Mouse (Mus musculus): ENCODE results near the gene Vmn1r239-ps.
"Not testable (repeated sequence)": the region's sequence is repeated elsewhere in the genome, so short reads cannot be mapped to it uniquely, and the experiment has no call there.

The Vmn1r239-ps gene

DNA sequence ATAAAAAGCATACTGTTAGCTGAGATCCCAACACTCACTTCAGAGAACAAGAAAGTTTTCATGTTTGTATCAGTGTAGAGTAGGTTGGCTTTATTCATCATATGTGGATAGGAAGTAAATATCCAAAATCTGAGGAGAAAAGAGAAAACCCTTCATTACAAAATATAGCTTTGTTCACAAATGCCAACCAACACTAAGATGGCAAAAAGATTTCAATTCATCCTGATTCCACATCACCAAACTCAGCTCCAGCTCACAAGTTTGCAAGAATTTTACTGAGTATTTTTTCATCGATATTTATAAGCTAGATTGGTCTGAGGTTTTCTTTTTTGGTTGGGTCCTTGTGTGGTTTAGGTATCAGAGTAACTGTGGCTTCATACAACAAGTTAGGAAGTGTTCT, at the start of gene Vmn1r239-ps:
Gene Vmn1r239-ps (minus strand): TSS at position 101 of the 400 bp plus-strand sequence.
- DNase-seq (ENCODE audit: low read depth, low spot score), result not testable (repeated sequence)

DNA sequence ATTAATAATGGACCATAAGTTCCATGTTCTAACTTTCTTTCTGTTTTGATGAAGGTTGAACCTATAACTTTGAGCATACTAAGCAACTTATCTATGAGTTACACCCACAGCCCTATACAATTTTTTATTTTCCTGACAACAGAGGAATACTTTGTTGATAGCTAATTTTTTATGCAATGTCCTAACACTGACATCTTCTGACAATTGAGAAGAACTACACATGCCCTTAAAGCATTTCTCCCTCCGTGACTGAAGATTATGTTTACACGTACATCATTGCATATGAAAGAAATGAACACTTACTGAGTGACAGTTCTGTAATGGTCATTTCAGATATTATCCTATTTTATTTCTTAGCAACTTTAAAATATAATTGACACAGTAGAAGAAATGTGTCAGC, 36.0 kb upstream of the Vmn1r239-ps start:
- peak; percentile 1 for DNase-seq (ENCODE audit: low read depth, low spot score)

DNA sequence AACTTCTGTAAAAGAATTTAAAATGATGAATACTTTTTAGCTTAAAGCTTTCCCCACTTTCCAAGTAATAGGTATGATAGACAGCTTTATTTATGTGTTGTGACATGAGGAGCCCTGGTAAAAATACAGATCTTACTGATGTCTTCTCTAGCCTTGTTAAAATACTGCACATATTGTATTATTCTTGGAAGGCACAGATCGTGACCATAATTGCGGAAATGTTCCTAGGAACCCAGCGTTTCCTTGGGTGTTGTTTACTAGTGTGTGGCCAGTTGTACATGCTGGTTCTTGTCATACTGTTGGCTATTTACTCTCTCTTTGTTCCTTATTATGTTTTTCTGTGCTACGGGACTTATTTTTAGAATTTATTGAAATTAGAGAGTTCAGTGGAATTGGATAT, 10.1 kb downstream of the Vmn1r239-ps start:
- no peak for DNase-seq (ENCODE audit: low read depth, low spot score)

DNA sequence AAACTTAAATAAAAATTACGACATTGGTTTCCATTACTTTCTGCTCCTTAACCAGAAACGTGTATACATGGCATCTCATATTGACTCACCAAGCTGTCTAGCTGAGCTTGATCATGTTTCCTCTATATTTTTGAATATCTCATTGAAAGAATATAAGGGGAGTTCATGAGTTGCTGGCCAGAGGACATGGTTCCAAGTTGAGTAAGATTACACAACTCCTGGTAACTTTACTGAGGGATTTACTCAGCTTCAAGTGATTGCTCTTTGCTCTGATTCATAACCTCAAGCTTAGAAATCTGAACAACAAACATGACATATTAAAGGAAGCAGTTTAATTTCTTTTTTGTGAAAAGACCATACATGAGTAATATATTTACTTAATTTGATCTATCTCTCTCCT, 18.1 kb downstream of the Vmn1r239-ps start:
- no peak for DNase-seq (ENCODE audit: low read depth, low spot score)

DNA sequence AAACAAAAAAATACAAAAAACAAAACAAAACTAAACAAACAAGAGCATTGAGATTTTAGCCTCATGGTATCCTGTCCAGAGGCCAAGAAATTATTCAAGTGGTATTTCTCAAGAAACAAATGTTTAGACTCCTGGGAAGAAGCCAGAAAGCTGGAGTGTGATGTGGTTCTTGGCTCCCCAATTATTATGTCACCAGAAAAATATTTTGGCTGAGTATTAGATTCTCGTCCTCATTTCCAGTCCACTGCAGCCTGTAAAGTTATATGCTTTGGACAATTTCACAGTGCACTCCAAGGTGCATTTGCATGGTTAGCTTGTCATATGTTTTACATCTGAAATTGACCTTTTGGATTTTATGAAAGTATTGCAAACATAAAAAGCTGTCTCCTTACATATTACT, 23.8 kb downstream of the Vmn1r239-ps start:
- DNase-seq (ENCODE audit: low read depth, low spot score), result no peak

DNA sequence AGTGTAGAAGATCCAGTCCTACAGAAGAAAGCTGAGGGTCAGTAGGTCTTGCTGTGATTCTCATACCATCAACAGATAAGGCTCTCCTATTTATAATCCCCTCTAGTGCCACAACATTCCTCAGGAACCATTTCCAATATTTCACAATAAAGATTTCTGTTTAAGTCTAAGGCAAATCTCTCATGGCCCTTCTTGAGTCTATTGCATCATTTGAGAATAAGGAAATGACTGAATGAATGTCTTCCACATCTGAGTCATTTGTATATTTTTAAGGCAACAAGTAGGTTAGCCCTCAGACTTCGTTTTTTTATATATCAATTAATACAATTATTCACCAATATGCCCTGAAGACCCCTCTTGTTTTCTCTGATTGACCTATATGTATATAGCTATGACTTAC, 24.4 kb downstream of the Vmn1r239-ps start, which contains the start of gene Il13ra2:
Gene Il13ra2 (minus strand): TSS at position 64 of the 400 bp plus-strand sequence.
- no peak for DNase-seq (ENCODE audit: low read depth, low spot score)

Measured in A20 (cell line).